Mouse (Mus musculus) inflammation-experienced regulatory T-cells, adult 6 months (primary cell): Measurements from ENCODE around the gene Sdk2. TPM values are rescaled to one million over a fixed set of nuclear protein-coding genes. Genes with fewer than 3 reads are reported as not detected.

Experiments used
- ATAC-seq: one replicate; pipeline ENCODE4 v1.8.0; 2017
- polyA plus RNA-seq, 3 experiments: library from polyadenylated mRNA; unstranded; fragments of 100-300 nt; shearing (Covaris generic); gene quantifications; one replicate each; pipeline ENCODE4 v1.2.1; 2017

The Sdk2 gene
- polyA plus RNA-seq, 3 experiments from 2014 or later, result 0.08 TPM; not detected in 2

DNA sequence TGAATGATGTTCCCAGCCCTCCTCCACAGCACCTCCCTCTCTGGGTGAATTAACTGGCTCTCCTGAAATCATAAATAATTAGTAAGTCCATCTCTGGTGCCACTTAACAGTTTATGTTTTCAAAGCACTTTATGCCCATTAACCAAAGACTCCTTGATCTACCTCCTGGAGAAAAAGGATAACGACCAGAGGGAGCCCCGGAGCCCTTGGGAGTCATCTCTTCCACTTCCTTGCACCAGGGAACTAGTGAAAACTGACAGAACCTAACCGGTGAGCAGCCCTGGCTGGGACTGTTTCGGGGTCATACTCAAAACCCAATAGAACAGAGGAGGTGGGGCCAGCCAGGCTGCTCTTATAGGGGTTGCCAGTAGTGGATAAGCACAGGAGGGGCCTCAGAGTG is 22.5 kb downstream of the Sdk2 start:
- no peak for ATAC-seq

DNA sequence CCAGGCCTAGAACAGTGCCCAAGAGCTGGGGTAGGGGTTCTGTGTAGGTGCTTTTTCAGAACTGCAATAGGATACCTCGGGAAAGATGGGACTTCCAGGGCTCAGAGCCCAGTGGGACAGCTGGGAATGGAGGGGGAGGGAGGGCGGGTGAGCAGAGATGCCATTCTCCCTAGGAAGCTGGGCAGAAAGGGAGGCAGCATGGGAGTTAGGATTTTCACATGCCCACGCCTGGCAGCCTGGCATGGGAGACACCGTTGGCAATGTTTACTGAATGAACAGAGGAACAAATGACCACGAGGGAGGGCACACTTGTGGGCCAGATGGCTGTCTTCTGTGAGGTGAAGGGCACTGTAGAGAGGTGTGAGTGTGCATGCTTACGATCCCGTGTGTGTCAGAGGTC is 23.3 kb downstream of the Sdk2 start:
- no peak for ATAC-seq

DNA sequence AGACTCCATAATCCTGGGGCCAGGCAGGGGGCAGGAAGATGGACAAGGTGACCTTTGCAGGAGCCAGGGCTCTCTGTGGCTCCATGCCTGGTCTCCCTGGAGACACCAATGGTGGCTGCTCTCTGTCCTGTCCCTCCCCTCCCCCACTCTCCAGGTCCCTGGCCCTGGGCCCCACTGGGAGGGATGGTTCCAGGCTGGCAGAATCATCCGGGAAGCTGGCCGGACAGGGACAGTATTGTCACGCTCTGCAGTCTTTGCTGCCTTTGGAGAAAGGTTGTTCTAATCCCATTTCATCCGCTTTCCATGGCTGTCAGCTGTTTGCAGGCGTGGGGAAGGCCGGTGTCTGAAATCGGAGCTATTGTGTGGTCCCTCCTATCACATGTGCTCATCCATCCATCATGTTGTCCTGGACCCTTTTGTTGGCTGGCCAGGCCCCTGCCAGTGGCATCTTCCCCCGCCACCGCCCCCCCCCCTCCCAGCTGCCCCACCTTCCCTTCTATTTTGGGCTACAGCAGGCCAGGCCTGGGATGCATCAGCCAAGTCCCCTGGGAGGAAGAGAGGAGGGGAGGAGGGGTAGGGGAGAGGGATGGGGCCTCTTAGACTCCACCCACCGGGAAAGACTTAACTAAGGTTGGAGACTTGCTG is 26.3 kb downstream of the Sdk2 start:
- no peak for ATAC-seq

DNA sequence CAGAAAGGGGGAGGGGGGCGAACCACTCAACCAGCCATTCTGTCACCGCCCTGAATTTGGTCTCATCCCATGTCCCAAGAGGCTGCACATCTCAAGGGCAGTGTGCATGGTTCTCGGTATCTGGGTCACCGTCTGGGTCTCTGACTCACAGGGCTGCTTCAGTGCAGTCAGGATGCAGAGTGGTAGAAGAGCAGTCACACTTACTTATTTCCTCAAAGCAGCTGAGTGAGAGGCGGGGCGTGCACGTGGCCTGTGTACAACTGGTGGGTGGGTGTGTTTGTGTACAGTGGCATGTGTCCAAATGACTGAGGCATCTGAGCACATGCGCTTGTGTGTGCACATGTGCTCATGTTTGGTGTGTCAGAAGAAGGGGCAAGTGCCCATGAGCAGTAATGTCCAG is 28.8 kb downstream of the Sdk2 start:
- ATAC-seq, result no peak

DNA sequence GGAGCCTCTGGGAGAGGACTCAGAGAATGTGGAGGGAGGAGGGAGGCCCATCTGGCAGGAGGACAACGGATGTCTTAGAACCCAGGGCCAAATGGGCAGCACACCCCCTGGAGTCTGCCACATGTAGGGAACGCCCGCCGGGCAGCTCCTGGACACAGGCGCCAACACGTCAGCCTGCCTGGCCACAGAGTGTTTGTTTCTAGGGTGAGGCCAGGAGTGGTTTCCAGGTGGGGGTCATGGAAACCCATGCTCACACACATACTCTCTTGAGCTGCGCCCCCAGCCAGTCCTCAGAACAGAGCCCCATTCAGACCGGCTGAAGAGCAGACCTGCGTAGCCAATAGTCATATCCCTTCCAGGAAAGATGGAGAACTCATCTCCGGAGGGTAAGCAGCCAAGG is 35.4 kb downstream of the Sdk2 start:
- ATAC-seq, result no peak

DNA sequence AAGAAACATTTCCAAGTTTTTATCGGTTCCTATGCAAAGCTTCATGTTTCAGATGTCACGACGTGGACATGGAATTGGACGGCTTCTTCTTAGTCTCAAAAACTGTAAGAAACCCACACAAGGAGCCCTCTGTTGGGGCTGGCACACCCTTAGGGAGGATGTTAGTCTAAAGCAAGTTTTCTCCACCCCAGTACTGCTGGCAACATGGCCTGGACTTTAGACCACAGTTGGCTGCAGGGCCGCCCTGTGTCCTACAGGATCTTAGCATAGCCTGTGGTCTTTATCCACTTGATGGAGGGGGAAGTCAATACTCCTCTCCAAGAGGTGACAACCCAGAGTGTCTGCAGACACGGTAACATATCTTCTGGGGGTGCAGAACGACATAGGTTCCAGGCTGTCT is 36.6 kb downstream of the Sdk2 start:
- ATAC-seq, result no peak

DNA sequence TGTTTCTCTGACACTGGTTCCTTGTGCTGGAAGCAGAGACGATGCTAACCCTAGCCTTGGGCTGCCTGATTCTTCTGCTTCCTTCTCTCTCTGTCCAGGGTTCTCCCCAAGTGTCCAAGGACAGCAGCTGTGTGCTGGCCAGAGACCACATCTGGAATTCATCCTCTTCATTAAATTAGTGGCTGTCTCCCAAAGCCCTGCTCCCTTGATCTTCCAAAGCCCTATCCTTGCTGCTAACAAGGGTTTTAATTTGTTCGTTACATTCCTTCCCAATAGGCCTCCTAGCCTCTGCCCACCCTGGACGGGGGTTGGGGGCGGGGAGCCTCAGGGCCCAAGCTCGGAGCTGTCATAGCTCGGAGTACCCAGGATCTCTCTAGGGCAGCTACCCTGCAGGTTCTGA is 38.3 kb downstream of the Sdk2 start:
- no peak for ATAC-seq

DNA sequence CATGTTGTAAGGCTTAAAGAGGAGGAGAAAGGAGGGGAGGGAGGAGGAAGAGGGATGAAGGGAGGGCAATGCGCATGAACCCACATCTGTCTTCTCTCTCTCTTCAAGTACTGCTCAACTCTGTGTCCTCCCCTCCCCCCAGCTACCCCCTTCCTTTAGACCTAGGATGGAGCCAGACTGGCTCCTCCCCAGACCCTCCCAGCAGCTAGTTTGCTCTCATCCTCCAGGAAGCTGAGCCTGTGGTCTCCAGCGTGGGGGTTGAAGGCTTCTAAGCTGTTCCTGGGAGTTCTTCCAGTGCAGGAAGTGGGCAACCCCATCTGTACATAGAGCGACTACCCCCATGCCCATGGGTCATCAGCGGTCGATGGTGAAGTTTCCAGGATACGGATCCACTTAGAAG is 38.8 kb downstream of the Sdk2 start:
- no peak for ATAC-seq

DNA sequence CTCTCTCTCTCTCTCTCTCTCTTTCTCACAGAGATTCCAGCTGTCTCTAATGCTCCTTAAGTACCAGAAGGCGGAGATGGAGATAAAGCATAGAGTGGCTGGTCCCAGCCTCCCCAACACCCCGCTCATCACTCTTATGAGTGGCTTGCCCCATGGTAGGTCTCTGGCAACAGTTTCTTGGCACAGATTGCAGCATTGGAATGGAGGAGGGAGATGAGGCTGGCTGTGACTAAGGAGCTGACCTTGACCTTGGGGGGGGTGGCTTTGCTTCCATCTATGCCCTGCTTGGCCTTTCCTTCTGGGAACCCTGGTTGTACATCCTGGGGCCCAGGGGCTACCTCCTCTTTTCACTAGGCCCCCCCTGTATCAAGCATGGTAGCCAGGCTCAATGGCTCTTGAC is 41.8 kb downstream of the Sdk2 start:
- ATAC-seq, result no peak

DNA sequence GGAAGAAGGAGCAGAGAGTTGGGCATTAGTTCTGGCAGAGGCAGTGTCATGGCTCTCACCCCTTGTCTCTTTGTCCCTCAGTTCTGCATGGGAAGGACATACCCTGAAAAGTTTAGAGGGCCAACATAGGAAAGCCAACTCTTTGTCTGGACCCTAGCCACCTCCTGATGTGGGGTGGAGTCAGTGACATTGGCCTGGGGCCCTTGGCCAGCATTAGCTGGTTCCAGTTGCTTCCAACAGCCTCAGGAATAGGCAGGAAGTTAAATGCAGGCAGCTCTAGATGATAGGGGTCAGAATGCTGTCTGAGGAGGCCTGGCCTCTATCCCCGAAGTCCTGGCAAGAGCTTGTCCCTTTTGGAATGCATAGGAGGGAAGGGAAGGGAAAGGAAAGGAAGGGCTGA is 42.9 kb downstream of the Sdk2 start:
- ATAC-seq, result no peak

DNA sequence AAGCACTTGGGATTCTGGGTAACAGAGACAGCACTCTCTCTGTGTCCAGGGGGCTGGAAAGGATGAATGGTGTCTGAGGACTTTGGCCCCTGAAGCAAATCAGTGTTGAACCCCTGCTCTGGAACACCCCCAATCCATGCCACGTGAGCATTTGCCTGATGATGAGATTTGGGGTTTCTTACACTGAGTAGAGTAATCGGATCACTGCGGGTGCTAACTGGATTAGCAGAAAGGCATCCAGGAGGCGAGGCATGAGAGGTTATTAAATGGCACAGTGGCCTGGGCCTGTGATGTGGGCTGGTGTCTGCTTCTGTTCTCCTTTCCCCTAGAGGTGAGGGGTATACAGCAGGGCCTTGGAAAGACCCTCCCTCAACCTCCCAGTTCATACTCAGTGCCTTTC is 44.7 kb downstream of the Sdk2 start:
- ATAC-seq, result no peak

DNA sequence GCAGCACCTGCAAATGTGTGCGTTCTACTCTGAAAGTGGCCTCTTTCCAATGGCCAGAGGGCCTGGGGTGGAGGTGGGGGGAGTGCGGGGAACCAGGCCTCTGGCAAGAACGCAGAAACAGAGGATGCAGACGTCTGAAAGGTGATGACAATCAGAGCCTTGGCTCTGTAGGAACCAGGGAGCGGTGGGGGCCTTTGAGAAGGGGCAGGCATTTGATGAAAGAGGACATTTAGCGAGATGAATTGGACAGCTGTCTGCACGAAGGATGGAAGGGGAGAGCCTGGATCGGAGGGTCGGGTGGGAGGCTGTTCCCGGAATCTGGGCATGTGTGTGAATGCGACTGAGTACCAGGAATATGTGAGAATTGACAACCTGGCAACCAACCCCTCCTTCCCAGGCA is 47.8 kb downstream of the Sdk2 start:
- no peak for ATAC-seq

DNA sequence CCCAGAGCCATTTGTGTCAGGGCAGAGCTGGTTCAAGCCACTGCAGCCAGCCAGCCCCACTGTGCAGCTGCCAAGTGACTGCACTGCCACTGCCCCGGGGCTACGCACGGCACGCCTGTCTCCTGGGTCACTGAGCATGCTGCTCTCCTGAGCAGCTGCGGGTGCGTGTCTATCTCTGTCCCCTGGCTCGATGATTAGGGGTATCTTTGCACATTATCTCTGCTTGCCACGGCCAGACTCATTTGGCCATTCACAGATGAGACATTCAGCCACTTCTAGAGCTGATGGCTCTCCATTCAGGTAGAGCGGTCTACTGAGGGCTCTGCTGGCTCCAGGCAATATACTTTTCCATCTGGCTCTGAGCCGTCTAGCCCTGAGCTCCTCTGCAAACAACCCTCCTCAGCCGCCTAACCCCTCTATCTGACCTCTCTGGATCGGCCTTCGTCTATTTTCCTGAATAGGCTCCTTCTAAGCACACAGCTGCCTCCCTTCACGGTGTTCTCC is 49.9 kb downstream of the Sdk2 start:
- no peak for ATAC-seq

DNA sequence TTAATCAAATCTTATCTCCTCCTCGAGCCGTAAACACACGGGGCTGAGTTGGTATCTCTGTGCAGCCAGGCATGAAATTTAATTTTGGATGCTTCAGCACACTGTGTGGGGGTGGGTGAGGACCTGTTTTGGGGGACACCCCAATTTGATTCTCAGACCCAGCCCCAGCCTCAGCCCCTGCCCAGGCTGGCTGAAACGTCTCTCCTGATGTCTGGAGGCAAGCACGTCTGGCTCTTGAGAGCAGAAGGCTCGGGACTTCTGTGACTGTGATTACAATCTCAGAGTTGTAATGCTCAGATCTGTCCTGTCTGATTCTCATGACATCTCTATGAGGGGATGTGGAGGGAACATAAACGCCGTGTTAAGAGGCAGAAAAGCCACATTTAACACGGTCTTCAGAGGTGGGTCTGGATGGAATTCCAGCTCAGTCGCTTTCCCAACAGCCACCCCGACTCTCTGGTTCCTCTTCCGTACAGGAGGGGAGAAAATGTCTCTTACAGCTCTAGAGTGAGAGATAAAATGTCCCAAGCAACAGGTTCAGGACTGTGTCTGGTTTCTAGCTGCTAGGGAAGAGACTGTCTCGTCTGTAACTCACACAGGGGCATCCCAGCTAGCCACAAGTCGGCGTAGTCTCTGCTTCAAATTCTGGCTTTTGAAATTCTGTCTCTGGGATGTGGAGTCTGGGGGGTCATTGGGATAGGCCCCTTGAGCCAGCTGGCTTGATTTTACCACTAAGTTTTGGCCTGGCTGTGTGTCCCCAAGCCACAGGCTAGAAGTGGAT is 50.5 kb downstream of the Sdk2 start:
- ATAC-seq, result no peak

DNA sequence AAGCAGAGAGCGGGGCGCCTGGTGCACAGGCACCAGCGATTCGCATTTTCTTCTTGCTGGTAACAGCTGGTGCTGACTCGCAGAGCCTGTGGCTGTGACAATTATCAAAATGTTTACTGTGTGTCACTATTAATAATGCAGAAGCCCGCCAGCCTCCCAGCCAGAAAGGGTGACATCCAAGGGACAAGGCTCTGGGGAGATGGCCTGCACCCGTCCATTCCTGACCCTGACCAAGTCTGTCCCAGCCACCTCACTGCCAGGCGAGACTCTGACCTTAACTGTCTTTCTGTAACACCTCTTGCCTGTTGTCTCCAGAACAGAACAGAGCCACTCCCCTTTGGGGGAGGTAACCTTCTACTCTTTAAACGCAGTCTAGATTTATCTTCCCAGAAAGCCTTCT is 55.3 kb downstream of the Sdk2 start:
- ATAC-seq, result no peak

DNA sequence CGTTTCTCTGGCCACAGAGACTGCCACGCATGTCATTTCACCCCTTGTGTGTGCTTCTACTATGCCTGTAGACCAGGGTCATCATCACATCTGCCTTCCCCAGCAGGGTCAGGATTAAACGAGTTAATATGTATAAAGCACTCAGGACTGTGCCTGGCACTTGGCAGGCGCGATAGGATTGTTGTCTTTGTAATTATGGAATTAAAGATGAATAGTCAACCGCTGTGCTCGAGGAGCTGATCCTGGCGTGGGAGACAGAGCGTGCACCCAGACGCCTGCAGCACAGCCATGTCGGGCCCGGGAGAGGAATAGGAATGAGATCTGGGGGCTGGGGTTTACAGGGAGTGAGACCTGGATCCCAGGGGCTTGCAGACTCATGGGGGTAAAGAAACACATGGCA is 61.0 kb downstream of the Sdk2 start:
- ATAC-seq, result no peak

DNA sequence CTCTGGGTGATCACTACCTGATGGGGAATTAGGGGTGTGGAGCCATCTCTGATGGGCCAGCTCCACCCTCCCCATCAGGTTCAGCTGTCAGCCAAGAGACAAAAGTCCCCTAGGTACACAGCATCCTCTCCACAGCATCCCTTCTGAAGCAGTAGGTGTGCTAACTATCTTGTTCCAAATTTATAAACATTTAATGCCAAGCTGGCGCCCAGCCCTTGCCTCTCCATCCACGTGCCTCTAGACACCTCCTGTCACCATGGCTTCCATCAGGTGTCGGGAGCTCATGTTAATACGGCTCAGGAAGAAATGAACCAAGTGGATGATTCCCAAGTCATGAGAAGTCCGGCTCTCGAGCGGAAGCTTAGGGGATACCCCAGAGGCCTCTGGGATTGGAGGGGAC is 62.2 kb downstream of the Sdk2 start:
- no peak for ATAC-seq

DNA sequence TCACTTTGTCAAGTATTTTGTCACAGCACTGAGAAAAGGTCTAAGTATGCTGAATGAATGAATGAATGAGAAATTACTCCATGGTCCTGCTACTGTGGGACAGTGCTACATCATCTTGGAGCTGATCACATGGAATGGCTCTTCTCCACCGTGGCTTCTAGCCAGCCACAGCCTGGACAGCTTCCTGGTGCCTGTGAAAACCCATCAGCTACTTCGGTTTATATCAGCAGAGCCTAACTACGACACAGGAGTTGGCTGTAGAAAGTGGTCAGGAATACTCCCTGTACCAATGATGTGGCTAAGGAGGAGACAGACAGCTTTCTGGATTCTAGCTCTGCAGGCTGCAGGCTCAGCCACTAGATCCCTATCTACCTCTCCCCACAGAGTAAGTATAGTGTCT is 63.7 kb downstream of the Sdk2 start:
- no peak for ATAC-seq

DNA sequence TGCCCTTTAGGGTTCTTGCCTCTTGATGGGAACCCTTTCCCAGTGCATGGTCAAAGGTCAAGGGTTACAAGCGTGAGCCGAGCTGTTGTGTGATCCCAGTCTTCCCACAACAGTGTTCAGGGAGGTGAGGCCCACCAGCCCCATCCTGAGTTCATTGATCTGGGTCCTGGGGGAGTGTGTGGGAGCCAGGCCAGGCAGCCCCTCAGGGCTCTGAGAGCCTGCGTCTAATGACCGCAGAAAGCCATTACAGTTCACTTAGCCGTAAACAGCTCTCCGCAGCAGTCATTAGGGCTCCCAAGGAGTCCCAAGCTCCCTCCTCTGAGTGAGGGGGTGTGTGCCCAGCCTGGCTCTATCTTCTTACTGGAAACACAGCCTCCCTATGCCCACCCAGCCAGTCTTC is 66.8 kb downstream of the Sdk2 start:
- no peak for ATAC-seq

DNA sequence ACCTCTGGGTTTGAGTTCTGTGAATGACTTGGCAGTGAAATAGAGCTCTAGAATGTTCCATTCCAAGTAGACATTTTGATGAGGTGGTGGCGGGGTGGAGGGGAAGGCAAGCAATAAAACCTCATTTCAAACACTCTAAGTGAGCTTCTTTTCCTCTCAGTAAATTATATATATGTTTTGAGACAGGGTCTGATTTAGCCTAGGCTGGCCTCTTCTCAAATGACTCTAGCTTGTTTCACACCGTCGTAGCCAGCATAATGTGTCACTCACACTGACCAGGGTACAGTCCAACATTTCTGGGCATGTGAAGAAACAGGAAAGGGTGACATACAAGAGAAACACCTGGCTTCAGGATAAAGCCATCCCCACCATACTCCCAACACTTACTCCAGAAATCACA is 68.1 kb downstream of the Sdk2 start:
- no peak for ATAC-seq

DNA sequence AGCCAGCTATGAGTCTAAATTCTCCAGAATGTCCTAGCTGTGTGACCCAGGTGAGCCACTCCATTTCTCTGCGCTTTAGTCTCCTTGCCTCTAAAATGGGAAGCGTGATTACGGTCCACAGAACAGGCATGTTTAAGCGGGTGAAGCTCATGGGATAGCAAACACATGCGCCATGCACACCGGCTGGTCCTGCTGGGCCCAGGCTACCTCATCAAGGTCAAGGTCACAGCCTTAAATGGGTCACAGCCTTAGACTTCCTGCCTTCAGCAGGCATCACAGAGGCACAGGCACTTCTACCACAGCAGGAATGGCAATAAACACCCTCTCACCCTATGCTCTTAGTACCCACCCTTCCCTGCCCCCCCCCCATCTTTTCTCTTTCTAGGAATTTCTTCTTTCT is 72.9 kb downstream of the Sdk2 start:
- ATAC-seq, result no peak

DNA sequence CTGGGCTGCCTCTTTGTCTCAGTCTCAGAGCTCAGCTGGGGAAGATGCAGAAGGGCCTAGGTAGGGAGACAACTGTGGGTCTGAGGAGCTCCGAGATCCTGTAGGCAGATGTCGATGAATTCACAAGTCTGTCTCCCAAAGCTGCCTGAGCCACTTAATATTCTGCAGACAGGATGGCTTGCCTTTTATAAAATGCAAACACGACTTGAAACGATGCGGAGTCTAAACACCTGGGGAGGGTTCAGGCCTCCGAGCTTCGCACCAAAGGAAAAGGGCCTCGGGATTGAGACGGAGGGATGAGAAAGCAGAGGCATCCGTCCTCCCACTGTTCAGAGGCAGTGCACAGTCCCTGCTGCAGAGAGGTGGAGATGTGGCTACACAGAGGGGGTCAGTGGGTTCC is 74.0 kb downstream of the Sdk2 start:
- ATAC-seq, result no peak

DNA sequence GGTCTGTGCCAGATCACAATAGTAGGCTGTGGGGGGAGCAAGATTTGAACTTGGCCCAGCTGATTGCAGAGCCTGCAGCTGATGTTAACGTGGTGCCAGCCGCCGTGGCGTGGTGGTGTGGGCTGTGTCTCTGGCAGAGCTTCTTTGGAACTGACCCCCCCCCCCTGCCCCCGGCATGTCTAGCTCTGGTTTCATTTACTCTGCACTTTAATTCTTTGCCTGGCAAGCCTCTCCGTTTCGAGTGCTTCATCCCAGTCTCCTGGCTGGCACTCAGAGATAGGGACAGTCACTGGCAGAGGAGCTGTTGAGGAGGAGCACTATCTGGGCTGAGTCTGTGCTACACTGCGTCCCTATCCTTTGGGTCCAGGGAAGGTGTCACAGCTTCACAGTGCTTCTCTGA is 75.0 kb downstream of the Sdk2 start:
- ATAC-seq, result no peak

DNA sequence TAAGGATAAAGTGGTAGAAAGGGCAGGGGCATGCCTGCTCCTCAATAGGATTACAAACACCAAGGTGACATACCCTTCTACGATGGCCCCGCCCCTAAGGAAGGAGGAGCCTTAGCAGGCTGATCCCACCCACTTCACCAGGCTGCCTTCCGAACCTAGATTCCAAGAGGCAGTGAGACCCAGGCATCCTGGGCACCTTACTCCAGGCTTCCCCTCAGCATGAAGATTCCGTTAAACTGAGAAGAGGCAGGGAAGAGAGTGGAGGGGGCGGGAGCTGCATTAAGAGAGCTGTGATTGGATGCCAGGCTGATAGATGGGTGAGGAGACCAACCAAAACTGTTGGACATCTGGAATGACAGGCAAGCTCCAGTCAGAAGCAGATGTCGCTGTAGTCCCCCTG is 76.4 kb downstream of the Sdk2 start:
- ATAC-seq, result no peak

DNA sequence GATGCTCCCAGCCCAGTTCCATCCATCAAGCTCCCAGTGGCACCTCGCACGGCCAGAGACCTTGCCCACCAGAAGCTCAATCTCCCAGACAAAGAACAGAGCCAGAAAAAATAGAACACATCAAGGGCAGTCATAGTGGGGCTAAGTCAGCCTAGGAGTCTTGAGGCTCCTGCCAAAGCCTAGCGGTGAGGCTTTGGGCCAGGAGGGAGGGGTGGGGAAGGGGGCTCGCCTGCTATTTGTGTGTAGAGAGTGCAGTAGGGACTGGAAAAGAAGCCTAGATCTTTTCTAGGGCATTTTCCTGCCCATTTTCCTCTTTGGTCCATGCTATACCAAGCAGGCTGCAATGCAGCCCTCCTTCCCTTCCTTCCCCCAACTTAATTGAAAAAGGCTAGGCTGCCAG is 76.8 kb downstream of the Sdk2 start:
- ATAC-seq, result no peak
